Mouse (Mus musculus) hindbrain, postnatal 0 days (tissue): ENCODE data around the gene Gsc2. TPM values are rescaled to one million over a fixed set of nuclear protein-coding genes. Genes with fewer than 3 reads are reported as not detected.
A peak's percentile ranks its signal among the peaks of the same experiment; 100 is the strongest.

ENCODE experiments used
- ATAC-seq: fragments of 200-750 bp; cut with Nextera tagmentation; 2 replicates; pipeline ENCODE4 v1.8.0; 2017; ENCODE audit warnings: mild to moderate bottlenecking, moderate TSS enrichment, moderate library complexity
- DNase-seq: peaks from one replicate; pipeline ENCODE4 v3.0.0-alpha.2; 2015; ENCODE audit warnings: low spot score
- H3K27ac ChIP-seq: fragments of 300-500 bp; sonication (generic); 2 replicates; pipeline ENCODE4 v1.5.1; 2014; ENCODE audit warnings: mild to moderate bottlenecking
- H3K27me3 ChIP-seq: fragments of 300-500 bp; sonication (generic); 2 replicates; pipeline ENCODE4 v1.6.1; 2014; ENCODE audit warnings: low read length, mixed read lengths; ENCODE audit not compliant: insufficient read depth
- H3K36me3 ChIP-seq: fragments of 300-500 bp; sonication (generic); 2 replicates; pipeline ENCODE4 v1.6.1; 2014; ENCODE audit warnings: low read length, mixed read lengths; ENCODE audit not compliant: insufficient read depth
- H3K4me1 ChIP-seq: fragments of 300-500 bp; sonication (generic); 2 replicates; pipeline ENCODE4 v1.6.1; 2014; ENCODE audit warnings: antibody characterized with exemption, low read length, mixed read lengths; ENCODE audit not compliant: insufficient read depth
- H3K4me2 ChIP-seq: fragments of 300-500 bp; sonication (generic); 2 replicates; pipeline ENCODE4 v1.6.1; 2014; ENCODE audit warnings: low read depth, mild to moderate bottlenecking, low read length, moderate library complexity, mixed read lengths
- H3K4me3 ChIP-seq: fragments of 300-500 bp; sonication (generic); 2 replicates; pipeline ENCODE4 v1.5.1; 2014; ENCODE audit warnings: low read length
- H3K9ac ChIP-seq: fragments of 300-500 bp; sonication (generic); replicated peaks from 2 replicates; pipeline ENCODE4 v1.6.1; 2014; ENCODE audit warnings: mild to moderate bottlenecking, low read length, moderate library complexity, mixed read lengths
- H3K9me3 ChIP-seq: fragments of 300-500 bp; sonication (generic); 2 replicates; pipeline ENCODE4 v1.6.1; 2016; ENCODE audit warnings: low read length, mixed read lengths
- CTCF ChIP-seq: IDR thresholded peaks from 2 replicates; pipeline ENCODE4 v1.5.1; 2016; ENCODE audit warnings: antibody characterized with exemption, control low read depth, low read depth
- WGBS: fragments of 180-500 bp; shearing (Covaris S2); extraction: QIAGEN DNeasy Blood & Tissue Kit; methylation state at CpG from one replicate; pipeline ENCODE4 v1.1.7; 2014; 5-methylcytosine and 5-hydroxymethylcytosine counted together
- polyA plus RNA-seq: library from polyadenylated mRNA; unstranded; fragments of >200 nt; fragmentation: Nextera tagmentation; extraction: Ambion mirVana; gene quantifications from 2 replicates; pipeline ENCODE4 v1.2.1, GENCODE M21; 2015
- total RNA-seq: library from RNA; depleted of rRNA; stranded (reverse); fragments of >200 nt; gene quantifications from 2 replicates; pipeline ENCODE4 v1.2.3, GENCODE M21; 2014

The Gsc2 gene
- total and polyA plus RNA-seq, 2 experiments from 2014 or later = 0.21 to 0.76 TPM

DNA sequence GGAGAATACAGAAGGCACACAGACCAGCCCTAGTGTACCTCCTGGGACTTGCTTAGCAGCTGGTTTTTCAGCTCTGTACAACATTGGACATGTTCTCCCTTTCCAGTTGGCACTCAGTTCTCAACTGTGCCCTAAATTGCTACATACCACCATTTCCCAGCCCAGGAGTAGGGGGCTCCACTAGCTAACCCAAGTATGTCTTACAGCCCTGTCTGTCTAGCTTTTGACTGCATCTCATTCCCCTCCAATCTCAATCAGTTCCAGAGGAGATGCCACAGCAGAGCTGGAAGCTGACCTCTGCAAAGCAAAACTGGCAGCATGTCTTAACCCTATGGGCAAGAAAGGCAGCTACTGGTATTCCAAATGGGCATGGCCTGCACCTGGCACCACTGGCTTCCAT lies 18.8 kb downstream of the Gsc2 start:
- Histone ChIP-seq H3K4me3 (no peak overlapping the region), H3K4me2 (no peak overlapping the region), H3K27me3 (no peaks in the 10 kb centered on the region), H3K36me3 (peaks cover 24% of the 10 kb centered on the region; the same call in 1 of the 2 replicates), H3K4me1 (peaks cover 8% of the 10 kb centered on the region; the same call in 1 of the 2 replicates), H3K27ac (no peak overlapping the region), H3K9ac (no peak overlapping the region), H3K9me3 (no peaks in the 10 kb centered on the region)
- DNase-seq (no peak), ATAC-seq (no peak)
- no peak for TF ChIP-seq CTCF

DNA sequence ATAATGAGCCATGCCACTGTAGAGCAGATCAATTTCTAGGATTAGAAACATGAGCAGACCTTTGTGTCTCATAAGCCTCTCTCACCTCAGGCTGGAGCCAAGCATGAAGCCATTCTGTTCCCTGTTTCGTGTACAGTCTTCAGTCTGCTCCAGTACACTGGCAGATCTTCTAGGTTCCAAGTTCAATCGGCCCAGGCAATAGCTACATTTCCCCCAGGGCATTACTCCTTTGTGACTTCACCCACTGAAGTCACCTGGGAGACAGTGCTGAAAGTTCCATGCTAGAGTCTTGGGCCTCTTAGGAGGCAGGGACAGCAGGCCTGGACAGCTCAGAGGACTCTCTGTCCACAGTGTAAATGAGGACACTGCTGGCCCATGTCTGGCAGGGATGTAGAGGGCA lies 20.9 kb downstream of the Gsc2 start, which contains the start of gene Tssk1:
Gene Tssk1, plus strand, starts transcription at position 301 of the 400 bp plus-strand sequence.
- Histone ChIP-seq H3K27me3 (no peaks in the 10 kb centered on the region), H3K4me2 (no peak within 1 kb of the TSS), H3K4me3 (no peak within 1 kb of the TSS), H3K9ac (no peak within 1 kb of the TSS), H3K27ac (no peak within 1 kb of the TSS), H3K4me1 (peaks cover 19% of the 10 kb centered on the region), H3K9me3 (no peaks in the 10 kb centered on the region), H3K36me3 (peaks cover 7% of the 10 kb centered on the region; the same call in 1 of the 2 replicates)
- DNase-seq (no peak), ATAC-seq (no peak)
- WGBS = 87% methylated on average over 2 of the region's 2 CpGs
- TF ChIP-seq CTCF = no peak

DNA sequence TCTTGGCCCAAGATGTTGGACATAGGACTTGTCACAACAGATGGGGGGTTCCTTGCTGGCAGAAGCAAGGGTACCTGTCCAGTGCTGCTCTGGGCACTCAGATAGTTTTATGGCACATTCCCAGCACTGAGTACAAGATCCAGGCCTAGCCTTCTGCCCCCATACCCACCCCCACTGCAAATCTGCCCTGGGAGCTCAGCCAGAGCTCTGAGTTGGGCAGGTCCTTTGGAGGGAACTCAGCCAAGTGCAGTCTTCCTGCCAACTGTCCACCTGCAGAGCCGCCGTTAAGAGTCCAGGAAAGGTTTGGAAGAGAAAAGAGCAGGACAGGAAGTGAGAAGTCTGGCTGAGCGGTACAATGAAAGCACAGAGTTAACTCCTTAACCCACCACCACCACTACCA lies 22.3 kb downstream of the Gsc2 start:
- Histone ChIP-seq H3K4me1 (peaks cover 19% of the 10 kb centered on the region), H3K4me3 (no peak overlapping the region), H3K27me3 (no peaks in the 10 kb centered on the region), H3K36me3 (no peaks in the 10 kb centered on the region), H3K9ac (no peak overlapping the region), H3K4me2 (no peak overlapping the region), H3K27ac (peak overlapping the region; percentile 75; the same call in 1 of the 2 replicates), H3K9me3 (no peaks in the 10 kb centered on the region)
- peak; percentile 27 for DNase-seq
- 43% methylated on average over 3 of the region's 3 CpGs for whole genome bisulfite sequencing
- ATAC-seq = no peak
- no peak for TF ChIP-seq CTCF

DNA sequence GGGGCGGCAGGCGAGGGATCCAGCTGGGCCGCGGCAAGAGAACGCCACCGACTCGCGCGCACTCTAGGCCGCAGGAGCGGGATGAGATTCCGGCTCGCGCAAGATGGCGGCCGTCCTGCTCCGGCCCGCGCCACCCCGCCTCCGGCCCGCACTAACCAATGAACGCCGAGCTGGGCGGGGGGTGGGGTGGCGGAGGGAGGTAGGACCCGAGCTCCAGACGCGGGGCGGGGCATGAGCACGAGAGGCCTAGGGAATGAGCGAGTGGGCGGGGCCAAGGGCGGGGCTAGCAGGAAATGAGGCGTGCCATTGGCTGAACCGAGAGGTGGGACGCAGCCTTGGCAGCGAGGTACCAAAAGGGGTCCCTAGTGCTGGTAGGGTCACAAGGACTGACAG lies 23.3 kb downstream of the Gsc2 start, which contains the start of gene Gm20518:
Gene Gm20518, minus strand, starts transcription at position 105 of the 393 bp plus-strand sequence.
- H3K36me3 ChIP-seq = no peaks in the 10 kb centered on the region
- H3K4me1 ChIP-seq = peaks cover 19% of the 10 kb centered on the region
- 3% methylated on average over 38 of the region's 38 CpGs for WGBS
- peak within 1 kb of the TSS; percentile 97 for H3K27ac ChIP-seq
- peak within 1 kb of the TSS; percentile 58 for H3K4me3 ChIP-seq
- H3K9me3 ChIP-seq = no peaks in the 10 kb centered on the region
- TF ChIP-seq CTCF = peak; percentile 31; the same call in 1 of the 2 replicates
- DNase-seq (peak; percentile 99), ATAC-seq (peak; percentile 99)
- peak within 1 kb of the TSS; percentile 84 for H3K4me2 ChIP-seq
- no peaks in the 10 kb centered on the region for H3K27me3 ChIP-seq
- peak within 1 kb of the TSS; percentile 96 for H3K9ac ChIP-seq

DNA sequence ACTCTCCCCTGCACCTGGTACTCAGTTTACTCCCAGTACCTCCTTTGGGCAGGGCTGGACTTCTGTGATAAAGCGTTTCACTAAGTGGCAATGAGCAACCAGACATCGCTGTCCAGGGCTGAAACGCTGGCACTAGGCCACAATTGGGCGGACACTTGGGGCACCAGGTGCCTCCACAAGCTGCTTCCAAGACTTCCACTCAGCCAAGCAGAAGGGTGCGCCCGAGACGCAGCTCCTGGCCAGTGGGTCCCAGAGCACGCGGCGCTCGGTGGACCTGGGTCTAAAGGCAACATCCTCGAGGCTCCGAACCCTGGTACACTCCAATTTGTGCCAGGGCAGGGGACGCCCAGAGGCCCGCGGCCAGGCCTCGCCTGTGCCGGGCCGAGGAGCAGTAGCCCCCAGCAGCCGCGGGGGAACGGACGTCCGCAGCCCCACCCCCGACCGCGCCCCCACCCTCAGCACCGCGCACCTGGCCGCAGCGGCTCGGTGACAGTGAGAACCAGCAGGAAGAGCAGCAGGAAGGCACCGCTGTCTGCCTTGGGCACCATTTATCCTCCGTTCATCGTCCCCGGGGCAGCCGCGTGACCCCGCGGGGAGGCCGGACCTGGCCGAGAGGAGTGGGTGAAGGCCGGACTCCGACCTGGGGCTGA lies 23.8 kb downstream of the Gsc2 start:
- H3K9me3 ChIP-seq = no peaks in the 10 kb centered on the region
- H3K4me3 ChIP-seq = peak overlapping the region; percentile 58
- WGBS = under 1% methylated on average over 40 of the region's 44 CpGs
- peaks cover 19% of the 10 kb centered on the region for H3K4me1 ChIP-seq
- DNase-seq (peak; percentile 85), ATAC-seq (peak; percentile 53)
- peak overlapping the region; percentile 96 for H3K9ac ChIP-seq
- no peaks in the 10 kb centered on the region for H3K27me3 ChIP-seq
- peak overlapping the region; percentile 97 for H3K27ac ChIP-seq
- no peak for TF ChIP-seq CTCF
- no peaks in the 10 kb centered on the region for H3K36me3 ChIP-seq
- peak overlapping the region; percentile 84 for H3K4me2 ChIP-seq

DNA sequence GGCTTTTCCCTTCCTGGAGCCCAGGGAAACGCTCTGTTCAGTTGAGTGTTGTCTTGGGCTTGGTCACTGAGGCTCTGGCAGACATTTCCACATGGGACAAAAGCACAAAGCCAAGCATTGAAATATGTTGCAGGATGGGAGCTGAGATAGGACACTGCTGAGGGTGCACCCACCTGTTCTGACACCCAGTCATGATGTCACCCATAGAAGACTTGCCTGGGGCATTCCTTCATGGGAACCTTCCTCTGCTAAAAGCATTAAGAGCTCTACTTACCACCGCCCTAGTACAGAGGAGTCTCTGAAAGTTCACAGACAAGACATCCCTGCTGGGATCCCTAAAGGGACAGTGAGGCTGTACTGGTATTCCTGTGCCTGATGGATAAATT lies 24.5 kb downstream of the Gsc2 start:
- 35% methylated on average over 2 of the region's 2 CpGs for WGBS
- Histone ChIP-seq H3K9me3 (no peaks in the 10 kb centered on the region), H3K27ac (peak overlapping the region; percentile 36; the same call in 1 of the 2 replicates), H3K4me3 (peak overlapping the region; percentile 58), H3K9ac (peak overlapping the region; percentile 96), H3K4me2 (peak overlapping the region; percentile 84), H3K36me3 (no peaks in the 10 kb centered on the region), H3K27me3 (no peaks in the 10 kb centered on the region), H3K4me1 (peaks cover 19% of the 10 kb centered on the region)
- peak; percentile 12 for DNase-seq
- ATAC-seq = no peak
- no peak for TF ChIP-seq CTCF
